Mouse (Mus musculus): ENCODE measurements around the gene Greb1. TPM values are rescaled to one million over a fixed set of nuclear protein-coding genes. Genes with fewer than 3 reads are reported as not detected.
A peak's percentile ranks its signal among the peaks of the same experiment; 100 is the strongest.

Greb1 gene
- total RNA-seq, 2 experiments from 2014 or later, result 0.31 TPM

GRCm38 (mm10) chr12:16646780-16647409 is 153.8 kb downstream of the Greb1 start:
- no peak for DNase-seq (ENCODE audit: low spot score)
- intact Hi-C loops (cut with DNase I), result no loop called here

- no peak for DNase-seq (ENCODE audit: low spot score)
- intact Hi-C loops (cut with DNase I), result no loop called here
Measured at GRCm38 (mm10) chr12:16644698-16645097, 156.0 kb downstream of the Greb1 start.

GRCm38 (mm10) chr12:16643508-16644345 is 157.0 kb downstream of the Greb1 start:
- peak; percentile 36 for DNase-seq (ENCODE audit: low spot score)
- intact Hi-C loops (cut with DNase I), result no loop called here

GRCm38 (mm10) chr12:16642000-16642399 is 158.7 kb downstream of the Greb1 start:
- intact Hi-C loops (cut with DNase I), result no loop called here
- DNase-seq (ENCODE audit: low spot score), result no peak

GRCm38 (mm10) chr12:16640075-16640474 is 160.6 kb downstream of the Greb1 start:
- no peak for DNase-seq (ENCODE audit: low spot score)
- intact Hi-C loops (cut with DNase I), result no loop called here

- intact Hi-C loops (cut with DNase I), result no loop called here
- no peak for DNase-seq (ENCODE audit: low spot score)
Measured at GRCm38 (mm10) chr12:16639078-16639771, 161.5 kb downstream of the Greb1 start.

GRCm38 (mm10) chr12:16635816-16636215 is 164.9 kb downstream of the Greb1 start:
- intact Hi-C loops (cut with DNase I), result no loop called here

GRCm38 (mm10) chr12:16634075-16634813 is 166.4 kb downstream of the Greb1 start:
- no peak for DNase-seq (ENCODE audit: low spot score)
- intact Hi-C loops (cut with DNase I), result loop anchor here (1.0 kb wide), 1 partner anchor 66 kb away; no protein-coding TSS in a partner anchor

More at GRCm38 (mm10) chr12:16635816-16636215, 164.9 kb downstream of the Greb1 start:
- DNase-seq (ENCODE audit: low spot score), result no peak

GRCm38 (mm10) chr12:16633235-16633634 is 167.5 kb downstream of the Greb1 start:
- intact Hi-C loops (cut with DNase I), result no loop called here
- DNase-seq (ENCODE audit: low spot score), result no peak

- no peak for DNase-seq (ENCODE audit: low spot score)
- intact Hi-C loops (cut with DNase I), result no loop called here
Measured at GRCm38 (mm10) chr12:16631423-16631822, 169.3 kb downstream of the Greb1 start.

- no peak for DNase-seq (ENCODE audit: low spot score)
- intact Hi-C loops (cut with DNase I), result no loop called here
Measured at GRCm38 (mm10) chr12:16630866-16631185, 169.9 kb downstream of the Greb1 start.

- peak; percentile 8 for DNase-seq (ENCODE audit: low spot score)
- intact Hi-C loops (cut with DNase I), result no loop called here
Measured at GRCm38 (mm10) chr12:16630152-16630865, 170.4 kb downstream of the Greb1 start.

Small RNA genes lying within 50 kb of the gene (microRNA-seq; reads per million reads assigned to microRNA genes)
- gene Gm44305, result not detected

Other genes with a start within 250 kb of the Greb1 start
- gene Lpin1, start 189.9 kb downstream of the Greb1 start, total RNA-seq (2021), result 100 to 1,000 TPM; 161 to 169 TPM
- gene Ntsr2, start 147.5 kb downstream of the Greb1 start, total RNA-seq (2021), result 1 to 10 TPM; 7.5 to 9.9 TPM
- gene E2f6, start 10.1 kb upstream of the Greb1 start, total RNA-seq (2021), result 10 to 100 TPM; 67.2 to 69.3 TPM
- 10 to 100 TPM; 72.8 to 84.7 TPM for gene Rock2, start 94.0 kb upstream of the Greb1 start, total RNA-seq (2021)
- 1 to 10 TPM; 2.8 to 3.3 TPM for gene Pqlc3, start 199.5 kb upstream of the Greb1 start, total RNA-seq (2021)
- under 1 TPM; 0.18 to 0.25 TPM for gene 2410004P03Rik, start 210.8 kb upstream of the Greb1 start, total RNA-seq (2021)